In genomic region chr3:31444861-31445260, GRCm38 (mm10) we compare ENCODE assay signal across 18 mouse cellular contexts.
"Had no signal": no experiment of that assay in that cellular context is flagged by ENCODE, and none has a peak within 500 bp of the region (broad histone marks: within the 10 kb centered on the region; RNA-seq: fewer than 3 reads in every experiment).

No protein-coding gene starts in this region.

- H3K27ac ChIP-seq: midbrain, embryonic 13.5 days; neural tube, embryonic 13.5 days; neural tube, embryonic 15.5 days had no signal

- H3K9ac ChIP-seq: lung, embryonic 14.5 days; midbrain, embryonic 13.5 days; neural tube, embryonic 13.5 days; neural tube, embryonic 15.5 days had no signal

- H3K36me3 ChIP-seq: midbrain, embryonic 13.5 days; neural tube, embryonic 13.5 days; neural tube, embryonic 15.5 days had no signal

- H3K9me3 ChIP-seq: neural tube, embryonic 13.5 days; neural tube, embryonic 15.5 days had no signal

- H3K4me2 ChIP-seq: lung, embryonic 14.5 days; midbrain, embryonic 11.5 days; midbrain, embryonic 13.5 days; neural tube, embryonic 13.5 days; neural tube, embryonic 15.5 days had no signal

- H3K4me3 ChIP-seq: midbrain, embryonic 13.5 days; myocyte; neural tube, embryonic 13.5 days; neural tube, embryonic 15.5 days had no signal

- DNase-seq: lung, adult 18-20 months; lung, embryonic 14.5 days; lung, postnatal 10 days; lung, postnatal 4 days; retina, postnatal 1 day; right cerebral cortex, adult 18-20 months; right cerebral cortex, postnatal 25 days; right cerebral cortex, postnatal 4 days; spleen, adult 18-20 months; thymus, adult 18-20 months; thymus, postnatal 14 days; thymus, postnatal 36 days had no signal

- ATAC-seq: midbrain, embryonic 13.5 days; midbrain, embryonic 16.5 days had no signal

- H3K27me3 ChIP-seq: midbrain, embryonic 13.5 days; neural tube, embryonic 13.5 days; neural tube, embryonic 15.5 days had no signal

- H3K4me1 ChIP-seq: midbrain, embryonic 13.5 days; neural tube, embryonic 13.5 days; neural tube, embryonic 15.5 days had no signal
